Mouse (Mus musculus): ENCODE results near the gene Tcp1.

Gene Tcp1

GRCm38 (mm10) chr17:12967173-12967572 lies 51.7 kb downstream of the Tcp1 start:
- in situ Hi-C loops (cut with MboI, MseI) = loop anchor here (25.0 kb wide), 1 partner anchor 1995 kb away; the partner anchor contains the start of gene Phf10

GRCm38 (mm10) chr17:12973851-12974250 lies 58.4 kb downstream of the Tcp1 start:
- in situ Hi-C loops (cut with MboI, MseI) = loop anchor here (25.0 kb wide), 1 partner anchor 1988 kb away; the partner anchor contains the start of gene Phf10

All from T-helper 1 cell (primary cell).